Mouse (Mus musculus) olfactory bulb, adult 2 months (tissue): ENCODE measurements at regions not wholly inside any gene's neighbourhood (a gene's known extent, or its start where the extent isn't known, plus 50 kb on each side); places are given as distances from the start of the nearest gene placed in this dataset.

Experiments used
- CTCF ChIP-seq: fragments of 200-500 bp; IDR thresholded peaks from 2 replicates; pipeline ENCODE4 v1.5.1; 2012; ENCODE audit warnings: low read depth, mild to moderate bottlenecking, low read length, moderate library complexity; ENCODE audit not compliant: insufficient read depth
- POLR2A ChIP-seq: fragments of 200-500 bp; IDR thresholded peaks from 2 replicates; pipeline ENCODE4 v1.6.1; 2012; ENCODE audit warnings: mild to moderate bottlenecking, low read depth, low read length, moderate library complexity; ENCODE audit not compliant: insufficient read depth

DNA sequence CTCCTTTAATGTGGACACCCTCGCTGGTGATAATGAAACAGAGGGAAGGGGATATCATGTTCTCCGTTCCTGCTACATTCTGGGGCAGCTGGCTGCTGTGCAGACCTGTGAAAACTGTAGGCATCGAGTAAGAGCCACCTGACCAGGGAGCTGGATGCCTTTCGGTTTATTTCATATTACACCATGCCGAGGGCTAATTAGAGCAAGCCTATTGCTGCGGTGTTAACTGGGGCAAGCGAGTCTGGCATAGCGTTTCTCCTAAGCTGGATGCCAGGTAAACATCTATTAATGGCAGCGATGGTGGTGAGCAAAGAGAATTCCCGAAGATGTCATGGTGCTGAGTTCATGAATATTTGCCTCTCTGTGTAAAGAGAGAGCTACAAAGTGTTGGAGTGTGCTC lies 215.8 kb upstream of the Auts2 start:
- TF ChIP-seq CTCF, result no peak
- no peak for TF ChIP-seq POLR2A
